Mouse (Mus musculus) embryonic fibroblast, embryonic 13.5 days (primary cell): Measurements from ENCODE around the gene Flywch1.

Experiments used
- CTCF ChIP-seq: IDR thresholded peaks from 2 replicates; pipeline ENCODE4 v1.5.1; 2011; ENCODE audit warnings: mild to moderate bottlenecking, control low read depth, low read length, moderate library complexity, borderline replicate concordance; ENCODE audit not compliant: insufficient read depth
- POLR2A ChIP-seq: IDR thresholded peaks from 2 replicates; pipeline ENCODE4 v1.6.1; 2011; ENCODE audit warnings: low read depth, mild to moderate bottlenecking, control low read depth, low read length, moderate library complexity

GRCm38 (mm10) chr17:23749400-23750191 is 21.8 kb downstream of the Flywch1 start:
- TF ChIP-seq POLR2A (no peak), CTCF (no peak)
